Mouse (Mus musculus): ENCODE measurements around the gene Rsl1. TPM values are rescaled to one million over a fixed set of nuclear protein-coding genes. Genes with fewer than 3 reads are reported as not detected.
"Not testable (repeated sequence)": the region's sequence is repeated elsewhere in the genome, so short reads cannot be mapped to it uniquely, and the experiment has no call there.

Rsl1 gene
- 1 to 10 TPM; 7.9 TPM for total RNA-seq (2021)
- long read RNA-seq, experiment 1, partial matches to known transcripts: 0 of 4 reads
- long read RNA-seq, experiment 1, other reads (novel, unspliced or antisense): 1 of 4 reads
- long read RNA-seq, experiment 2, partial matches to known transcripts: 0 of 2 reads
- long read RNA-seq, experiment 2, other reads (novel, unspliced or antisense): 1 of 2 reads

DNA sequence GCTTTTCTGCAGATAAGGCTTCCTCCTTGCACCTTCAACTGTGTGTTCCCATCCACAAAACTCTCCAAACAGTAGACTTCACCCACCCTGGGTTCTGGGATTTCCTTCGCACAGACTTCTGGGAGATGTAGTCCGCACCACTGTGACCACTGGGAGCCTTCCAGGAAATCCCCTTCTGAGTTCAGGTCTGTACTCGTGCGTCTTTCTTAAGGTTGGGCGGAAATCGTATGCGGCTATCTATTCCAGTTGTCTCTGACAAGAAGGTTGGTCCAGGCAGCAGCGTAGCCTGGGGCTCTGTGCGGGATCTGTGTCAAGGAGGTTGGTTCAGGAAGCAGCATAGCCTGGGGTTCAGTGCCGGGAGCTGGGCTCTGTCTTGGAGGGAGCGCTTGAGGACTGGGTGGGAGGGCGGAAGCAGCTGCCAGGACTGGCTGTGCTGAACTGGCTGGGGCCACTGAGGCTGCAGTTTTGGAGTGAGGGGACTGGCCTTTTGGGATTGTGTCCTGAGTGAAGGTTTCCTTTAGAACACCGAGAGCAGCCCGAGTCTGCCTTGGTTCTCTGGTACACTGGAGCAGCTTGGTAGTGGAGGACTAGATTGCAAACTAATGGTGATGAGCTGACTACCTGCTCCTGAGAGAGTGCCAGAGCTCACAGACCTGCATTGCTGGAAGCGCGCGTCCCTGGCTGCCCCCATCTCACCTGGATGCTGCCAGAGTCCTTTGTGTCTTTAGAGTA, at the start of gene Rsl1:
Gene Rsl1, plus strand, starts transcription at position 192 of the 732 bp plus-strand sequence.
- DNase-seq (ENCODE audit: low spot score in 2 of 2): peak; percentile 66 to 67

- DNase-seq (ENCODE audit: low spot score in 2 of 2): no peak
Measured at GRCm38 (mm10) chr13:67124460-67124859, 48.5 kb upstream of the Rsl1 start.

- not testable (repeated sequence) for DNase-seq (ENCODE audit: low spot score in 2 of 2)
Measured at GRCm38 (mm10) chr13:67127507-67127906, 45.5 kb upstream of the Rsl1 start.

- peak; percentile 72 to 73 for DNase-seq (ENCODE audit: low spot score in 2 of 2)
Measured at GRCm38 (mm10) chr13:67128038-67128721, 44.8 kb upstream of the Rsl1 start.

DNA sequence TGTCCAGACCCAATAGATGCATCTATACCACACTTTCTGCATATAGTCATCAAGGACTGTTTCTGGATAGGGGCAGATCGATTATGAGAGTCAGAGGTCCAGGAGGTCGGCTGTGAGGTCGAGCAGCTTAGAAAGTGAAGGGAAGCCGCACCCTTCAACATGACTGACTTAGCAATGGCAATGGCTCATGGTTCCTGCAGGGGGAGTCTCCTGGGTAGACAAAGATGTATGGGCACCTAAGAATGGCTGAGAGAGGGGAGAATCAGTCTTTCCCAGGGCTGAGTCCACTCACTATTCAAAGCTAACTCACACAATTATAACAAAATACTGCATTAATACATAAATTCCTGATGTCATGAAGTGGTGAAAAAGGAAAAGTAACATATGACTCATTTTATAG, 6.9 kb upstream of the Rsl1 start:
- DNase-seq (ENCODE audit: low spot score in 2 of 2): not testable (repeated sequence)

- no peak for DNase-seq (ENCODE audit: low spot score in 2 of 2)
Measured at GRCm38 (mm10) chr13:67173723-67174055, 707 bp downstream of the Rsl1 start.

- peak; percentile 48 to 71 for DNase-seq (ENCODE audit: low spot score in 2 of 2)
Measured at GRCm38 (mm10) chr13:67194340-67194894, 21.4 kb downstream of the Rsl1 start, which contains the start of gene Zfp455. Zfp455 (plus strand) TSS chr13:67194506.

GRCm38 (mm10) chr13:67201656-67202055, 28.7 kb downstream of the Rsl1 start:
- DNase-seq (ENCODE audit: low spot score in 2 of 2): no peak

GRCm38 (mm10) chr13:67214015-67214607, 41.1 kb downstream of the Rsl1 start:
- DNase-seq (ENCODE audit: low spot score in 2 of 2): no peak

Other genes starting within 250 kb of the Rsl1 start
- gene Zfp712, start 112.0 kb upstream of the Rsl1 start, total RNA-seq (2021): 1 to 10 TPM; 1.5 to 1.8 TPM
- under 1 TPM in 1 of 2 experiments, not detected in 1; 0.90 TPM for gene Zfp708, start 75.2 kb upstream of the Rsl1 start, total RNA-seq (2021)
- 1 to 10 TPM; 5.5 to 6.5 TPM for gene Gm28557, start 64.6 kb upstream of the Rsl1 start, total RNA-seq (2021)
- gene Rslcan18, start 56.9 kb upstream of the Rsl1 start, total RNA-seq (2021): 1 to 10 TPM; 1.1 to 1.2 TPM
- gene Zfp759, start 51.5 kb upstream of the Rsl1 start, total RNA-seq (2021): 1 to 10 TPM; 3.4 to 3.5 TPM
- 1 to 10 TPM; 1.6 to 1.8 TPM for gene Zfp455, start 21.3 kb downstream of the Rsl1 start, total RNA-seq (2021)
- gene Zfp458, start 105.3 kb downstream of the Rsl1 start, total RNA-seq (2021): 1 to 10 TPM; 2.2 to 3.3 TPM
- gene Zfp457, start 133.3 kb downstream of the Rsl1 start, total RNA-seq (2021): 1 to 10 TPM; 1.7 to 2.5 TPM
- gene Zfp595, start 159.4 kb downstream of the Rsl1 start, total RNA-seq (2021): 1 to 10 TPM; 4.8 to 4.9 TPM
- gene Gm28044, start 187.4 kb downstream of the Rsl1 start, total RNA-seq (2021): 1 to 10 TPM; 1.8 to 1.9 TPM
- 1 to 10 TPM; 1.7 to 2.6 TPM for gene Zfp953, start 187.4 kb downstream of the Rsl1 start, total RNA-seq (2021)
- 1 to 10 TPM; 1.3 to 2.1 TPM for gene Gm28041, start 202.6 kb downstream of the Rsl1 start, total RNA-seq (2021)
- gene Zfp456, start 202.6 kb downstream of the Rsl1 start, total RNA-seq (2021): 1 to 10 TPM; 1.2 TPM
- gene Zfp429, start 226.6 kb downstream of the Rsl1 start, total RNA-seq (2021): 1 to 10 TPM; 4.0 to 4.3 TPM
- 1 to 10 TPM in 1 of 2 experiments, under 1 TPM in 1; 0.99 to 1.5 TPM for gene Zfp459, start 248.2 kb downstream of the Rsl1 start, total RNA-seq (2021)